Mouse (Mus musculus): Measurements from ENCODE around the gene Vsnl1. TPM values are rescaled to one million over a fixed set of nuclear protein-coding genes. Genes with fewer than 3 reads are reported as not detected.

Gene Vsnl1
- polyA plus RNA-seq, 1 experiment from 2014 or later = 5.0 TPM

- WGBS = 94% methylated on average over 1 of the region's 1 CpGs
- no peak overlapping the region for H3K4me3 ChIP-seq
- no peak for ATAC-seq (ENCODE audit: low FRiP score)
- peaks cover 8% of the 10 kb centered on the region; the same call in 1 of the 2 replicates for H3K4me1 ChIP-seq
- no peak overlapping the region for H3K27ac ChIP-seq
- no peak overlapping the region for H3K9ac ChIP-seq
- H3K4me2 ChIP-seq (replicated peaks) = no peak overlapping the region
- H3K9me3 ChIP-seq (replicated peaks) = no peaks in the 10 kb centered on the region
- no peaks in the 10 kb centered on the region for H3K36me3 ChIP-seq
- H3K27me3 ChIP-seq = peaks cover 22% of the 10 kb centered on the region
These were observed 3.3 kb downstream of the Vsnl1 start for GRCm38 (mm10) chr12:11433126-11433525.

- Histone ChIP-seq H3K4me3 (no peak overlapping the region), H3K27me3 (no peaks in the 10 kb centered on the region), H3K4me2 (replicated peaks) (no peak overlapping the region), H3K9ac (no peak overlapping the region), H3K27ac (no peak overlapping the region), H3K4me1 (no peaks in the 10 kb centered on the region), H3K36me3 (no peaks in the 10 kb centered on the region), H3K9me3 (replicated peaks) (no peaks in the 10 kb centered on the region)
- WGBS = 75% methylated on average over 4 of the region's 4 CpGs
- no peak for ATAC-seq (ENCODE audit: low FRiP score)
These were observed 9.0 kb downstream of the Vsnl1 start for GRCm38 (mm10) chr12:11427396-11427795.

- H3K27ac ChIP-seq = no peak overlapping the region
- 88% methylated on average over 6 of the region's 6 CpGs for WGBS
- no peak overlapping the region for H3K9ac ChIP-seq
- no peaks in the 10 kb centered on the region for H3K27me3 ChIP-seq
- 0 out of 2 replicates have a peak, but pooled peaks cover 5% of the 10 kb centered on the region for H3K9me3 ChIP-seq (replicated peaks)
- no peak overlapping the region for H3K4me3 ChIP-seq
- ATAC-seq (ENCODE audit: low FRiP score) = no peak
- no peaks in the 10 kb centered on the region for H3K36me3 ChIP-seq
- H3K4me2 ChIP-seq (replicated peaks) = no peak overlapping the region
- no peaks in the 10 kb centered on the region for H3K4me1 ChIP-seq
These were observed 18.3 kb downstream of the Vsnl1 start for GRCm38 (mm10) chr12:11418112-11418511.

- no peak overlapping the region for H3K4me2 ChIP-seq (replicated peaks)
- no peaks in the 10 kb centered on the region for H3K9me3 ChIP-seq (replicated peaks)
- no peaks in the 10 kb centered on the region for H3K36me3 ChIP-seq
- no peaks in the 10 kb centered on the region for H3K27me3 ChIP-seq
- no peak overlapping the region for H3K27ac ChIP-seq
- no peak overlapping the region for H3K9ac ChIP-seq
- H3K4me1 ChIP-seq = no peaks in the 10 kb centered on the region
- 91% methylated on average over 4 of the region's 4 CpGs for WGBS
- H3K4me3 ChIP-seq = no peak overlapping the region
- no peak for ATAC-seq (ENCODE audit: low FRiP score)
These were observed 28.7 kb downstream of the Vsnl1 start for GRCm38 (mm10) chr12:11407679-11408078.

- H3K9me3 ChIP-seq (replicated peaks) = no peaks in the 10 kb centered on the region
- 91% methylated on average over 6 of the region's 6 CpGs for WGBS
- no peak overlapping the region for H3K4me3 ChIP-seq
- H3K27ac ChIP-seq = no peak overlapping the region
- H3K27me3 ChIP-seq = no peaks in the 10 kb centered on the region
- no peaks in the 10 kb centered on the region for H3K36me3 ChIP-seq
- no peaks in the 10 kb centered on the region for H3K4me1 ChIP-seq
- no peak for ATAC-seq (ENCODE audit: low FRiP score)
- no peak overlapping the region for H3K9ac ChIP-seq
- no peak overlapping the region for H3K4me2 ChIP-seq (replicated peaks)
These were observed 37.6 kb downstream of the Vsnl1 start for GRCm38 (mm10) chr12:11398791-11399190.

- no peak overlapping the region for H3K27ac ChIP-seq
- H3K4me2 ChIP-seq (replicated peaks) = no peak overlapping the region
- no peak overlapping the region for H3K4me3 ChIP-seq
- 88% methylated on average over 5 of the region's 5 CpGs for WGBS
- no peak overlapping the region for H3K9ac ChIP-seq
- ATAC-seq (ENCODE audit: low FRiP score) = no peak
- H3K36me3 ChIP-seq = no peaks in the 10 kb centered on the region
- H3K27me3 ChIP-seq = no peaks in the 10 kb centered on the region
- no peaks in the 10 kb centered on the region for H3K4me1 ChIP-seq
- H3K9me3 ChIP-seq (replicated peaks) = no peaks in the 10 kb centered on the region
These were observed 39.4 kb downstream of the Vsnl1 start for GRCm38 (mm10) chr12:11397029-11397428.

- no peak overlapping the region for H3K27ac ChIP-seq
- WGBS = 75% methylated on average over 2 of the region's 2 CpGs
- no peaks in the 10 kb centered on the region; the same call in 1 of the 2 replicates for H3K4me1 ChIP-seq
- H3K9ac ChIP-seq = no peak overlapping the region
- H3K27me3 ChIP-seq = no peaks in the 10 kb centered on the region
- H3K4me2 ChIP-seq (replicated peaks) = no peak overlapping the region
- ATAC-seq (ENCODE audit: low FRiP score) = no peak
- H3K36me3 ChIP-seq = no peaks in the 10 kb centered on the region
- no peaks in the 10 kb centered on the region for H3K9me3 ChIP-seq (replicated peaks)
- no peak overlapping the region for H3K4me3 ChIP-seq
These were observed 40.9 kb downstream of the Vsnl1 start for GRCm38 (mm10) chr12:11395470-11395869.

GRCm38 (mm10) chr12:11392525-11392924, 43.9 kb downstream of the Vsnl1 start:
- Histone ChIP-seq H3K9me3 (replicated peaks) (no peaks in the 10 kb centered on the region), H3K4me2 (replicated peaks) (no peak overlapping the region), H3K4me3 (no peak overlapping the region), H3K36me3 (no peaks in the 10 kb centered on the region), H3K27ac (no peak overlapping the region), H3K9ac (no peak overlapping the region), H3K27me3 (no peaks in the 10 kb centered on the region), H3K4me1 (no peaks in the 10 kb centered on the region; the same call in 1 of the 2 replicates)
- no peak for ATAC-seq (ENCODE audit: low FRiP score)
- whole genome bisulfite sequencing = 47% methylated on average over 1 of the region's 1 CpGs

GRCm38 (mm10) chr12:11391244-11391949, 45.0 kb downstream of the Vsnl1 start:
- no peaks in the 10 kb centered on the region for H3K9me3 ChIP-seq (replicated peaks)
- ATAC-seq (ENCODE audit: low FRiP score) = no peak
- WGBS = 68% methylated on average over 7 of the region's 7 CpGs

GRCm38 (mm10) chr12:11389141-11389540, 47.3 kb downstream of the Vsnl1 start:
- WGBS = 85% methylated on average over 7 of the region's 7 CpGs
- Histone ChIP-seq H3K4me2 (replicated peaks) (no peak overlapping the region), H3K9me3 (replicated peaks) (no peaks in the 10 kb centered on the region), H3K4me3 (no peak overlapping the region), H3K36me3 (no peaks in the 10 kb centered on the region), H3K27ac (no peak overlapping the region), H3K9ac (no peak overlapping the region), H3K4me1 (no peaks in the 10 kb centered on the region; the same call in 1 of the 2 replicates), H3K27me3 (no peaks in the 10 kb centered on the region)
- no peak for ATAC-seq (ENCODE audit: low FRiP score)

More at GRCm38 (mm10) chr12:11391244-11391949, 45.0 kb downstream of the Vsnl1 start:
- no peak overlapping the region for H3K4me2 ChIP-seq (replicated peaks)
- H3K36me3 ChIP-seq = no peaks in the 10 kb centered on the region
- H3K27ac ChIP-seq = no peak overlapping the region
- no peaks in the 10 kb centered on the region for H3K27me3 ChIP-seq
- no peaks in the 10 kb centered on the region; the same call in 1 of the 2 replicates for H3K4me1 ChIP-seq
- H3K9ac ChIP-seq = no peak overlapping the region
- no peak overlapping the region for H3K4me3 ChIP-seq

GRCm38 (mm10) chr12:11384754-11385153, 51.7 kb downstream of the Vsnl1 start:
- no peak for ATAC-seq (ENCODE audit: low FRiP score)
- Histone ChIP-seq H3K4me3 (no peak overlapping the region), H3K4me2 (replicated peaks) (no peak overlapping the region), H3K27me3 (no peaks in the 10 kb centered on the region), H3K4me1 (no peaks in the 10 kb centered on the region), H3K9ac (no peak overlapping the region), H3K9me3 (replicated peaks) (no peaks in the 10 kb centered on the region), H3K27ac (no peak overlapping the region), H3K36me3 (no peaks in the 10 kb centered on the region)
- 100% methylated on average over 1 of the region's 1 CpGs for WGBS

- WGBS = 85% methylated on average over 2 of the region's 2 CpGs
- Histone ChIP-seq H3K36me3 (no peaks in the 10 kb centered on the region), H3K4me3 (no peak overlapping the region), H3K9me3 (replicated peaks) (no peaks in the 10 kb centered on the region), H3K27ac (no peak overlapping the region), H3K4me2 (replicated peaks) (no peak overlapping the region), H3K9ac (no peak overlapping the region), H3K27me3 (no peaks in the 10 kb centered on the region), H3K4me1 (no peaks in the 10 kb centered on the region)
- ATAC-seq (ENCODE audit: low FRiP score) = no peak
These were observed 57.0 kb downstream of the Vsnl1 start for GRCm38 (mm10) chr12:11379396-11379795.

- H3K9me3 ChIP-seq (replicated peaks) = no peaks in the 10 kb centered on the region
- no peak overlapping the region for H3K4me3 ChIP-seq
- WGBS = 61% methylated on average over 4 of the region's 4 CpGs
- no peak overlapping the region for H3K27ac ChIP-seq
- no peak overlapping the region for H3K4me2 ChIP-seq (replicated peaks)
- no peaks in the 10 kb centered on the region for H3K4me1 ChIP-seq
- H3K27me3 ChIP-seq = no peaks in the 10 kb centered on the region
- no peak for ATAC-seq (ENCODE audit: low FRiP score)
- H3K36me3 ChIP-seq = no peaks in the 10 kb centered on the region
- no peak overlapping the region for H3K9ac ChIP-seq
These were observed 66.4 kb downstream of the Vsnl1 start for GRCm38 (mm10) chr12:11370056-11370455.
